In genomic region chr15:101066920-101067696, GRCm38 (mm10) we compare ENCODE assay signal across 12 mouse cellular contexts. TPM values are rescaled to one million over a fixed set of nuclear protein-coding genes. Genes with fewer than 3 reads are reported as not detected.
DNase-seq lines count a peak whose midpoint lies in the region; ATAC-seq and TF ChIP-seq lines count a peak whose summit lies in the region.
"Had no signal": no experiment of that assay in that cellular context is flagged by ENCODE, and none has a peak within 500 bp of the region (broad histone marks: within the 10 kb centered on the region; RNA-seq: fewer than 3 reads in every experiment).

No protein-coding gene starts in this region.

- H3K4me1 ChIP-seq in lung, embryonic 14.5 days (ENCODE audit: insufficient read depth) = peaks cover 40% of the 10 kb centered on the region
- H3K4me1 ChIP-seq in forebrain, embryonic 13.5 days = peaks cover 49% of the 10 kb centered on the region
- peaks cover 83% of the 10 kb centered on the region for H3K4me1 ChIP-seq in kidney, embryonic 15.5 days

- no peaks in the 10 kb centered on the region for H3K36me3 ChIP-seq in lung, embryonic 14.5 days (ENCODE audit: insufficient read depth)
- no peaks in the 10 kb centered on the region for H3K36me3 ChIP-seq in forebrain, embryonic 13.5 days (ENCODE audit: poor library complexity, severe bottlenecking)
- no peaks in the 10 kb centered on the region for H3K36me3 ChIP-seq in kidney, embryonic 15.5 days

- WGBS in lung, embryonic 14.5 days = 32% methylated on average over 7 of the region's 9 CpGs
- 6% methylated on average over 6 of the region's 9 CpGs for WGBS in forebrain, embryonic 13.5 days
- 33% methylated on average over 7 of the region's 9 CpGs for WGBS in kidney, embryonic 15.5 days

- peak overlapping the region; percentile 51 for H3K27ac ChIP-seq in lung, embryonic 14.5 days (ENCODE audit: low read depth)
- peak overlapping the region; percentile 25 for H3K27ac ChIP-seq in forebrain, embryonic 13.5 days
- peak overlapping the region; percentile 90 for H3K27ac ChIP-seq in kidney, embryonic 15.5 days

- no peak for ATAC-seq in lung, embryonic 14.5 days (ENCODE audit: insufficient read depth)
- no peak for ATAC-seq in forebrain, embryonic 13.5 days
- no peak for ATAC-seq in kidney, embryonic 15.5 days (replicated peaks; ENCODE audit: low FRiP score)

- H3K9me3 ChIP-seq in lung, embryonic 14.5 days (ENCODE audit: low read depth, low read length) = no peaks in the 10 kb centered on the region
- H3K9me3 ChIP-seq in forebrain, embryonic 13.5 days (replicated peaks) = no peaks in the 10 kb centered on the region
- no peaks in the 10 kb centered on the region for H3K9me3 ChIP-seq in kidney, embryonic 15.5 days (replicated peaks)

- intact Hi-C loops in gastrocnemius, postnatal 14 days (cut with DNase I; ENCODE audit: low total_unique reads) = no loop called here

- no peak overlapping the region for H3K9ac ChIP-seq in lung, embryonic 14.5 days
- H3K9ac ChIP-seq in forebrain, embryonic 13.5 days = no peak overlapping the region
- no peak overlapping the region for H3K9ac ChIP-seq in kidney, embryonic 15.5 days

- TF ChIP-seq CTCF in lung, embryonic 14.5 days (IDR thresholded peaks at IDR 0.05; ENCODE audit: low read depth) = no peak

- no peak overlapping the region for H3K4me3 ChIP-seq in lung, embryonic 14.5 days (ENCODE audit: low read depth, low read length)
- no peak overlapping the region for H3K4me3 ChIP-seq in forebrain, embryonic 13.5 days
- no peak overlapping the region for H3K4me3 ChIP-seq in kidney, embryonic 15.5 days (replicated peaks)

- H3K27me3 ChIP-seq in lung, embryonic 14.5 days (ENCODE audit: insufficient read depth, low read length) = no peaks in the 10 kb centered on the region
- H3K27me3 ChIP-seq in forebrain, embryonic 13.5 days = peaks cover 4% of the 10 kb centered on the region; the same call in 1 of the 2 replicates
- no peaks in the 10 kb centered on the region for H3K27me3 ChIP-seq in kidney, embryonic 15.5 days

- no peak overlapping the region for H3K4me2 ChIP-seq in lung, embryonic 14.5 days
- H3K4me2 ChIP-seq in forebrain, embryonic 13.5 days = no peak overlapping the region
- H3K4me2 ChIP-seq in kidney, embryonic 15.5 days = no peak overlapping the region
- H3K4me2 ChIP-seq: heart, embryonic 11.5 days had no signal

- no peak for DNase-seq in lung, embryonic 14.5 days
- no peak for DNase-seq in lung, postnatal 4 days
- DNase-seq in retina, embryonic 14.5 days (ENCODE audit: low spot score) = peak; percentile 65
- DNase-seq in adrenal gland, postnatal 10 days = no peak
- DNase-seq in cerebellum, postnatal 36 days = no peak
- DNase-seq in gastrocnemius, postnatal 14 days = no peak
- DNase-seq: adrenal gland, postnatal 14 days had no signal

RNA-seq across cellular contexts. Expression of gene Fignl2, which starts 11.3 kb away (rescaled TPM):
- 0.26 and 0.34 TPM in 2 replicates for polyA plus RNA-seq in lung, embryonic 14.5 days (2014; fragmentation: Nextera tagmentation; extraction: Ambion mirVana)
- polyA plus RNA-seq in forebrain, embryonic 13.5 days (2015; fragmentation: Nextera tagmentation; extraction: Ambion mirVana) = 0.20 TPM in 1 of 2 replicates, not detected in the other
- 0.22 and 0.44 TPM in 2 replicates for polyA plus RNA-seq in kidney, embryonic 15.5 days (2015; fragmentation: Nextera tagmentation; extraction: Ambion mirVana)
- 10 to 100 TPM in 1 of 2 experiments, 1 to 10 TPM in 1; 8.4 to 11.0 TPM for total RNA-seq in adrenal gland, postnatal 10 days (2021)
- total RNA-seq in gastrocnemius, postnatal 14 days (2021) = 1 to 10 TPM; 1.3 to 1.4 TPM

RNA-seq across cellular contexts. Expression of gene Gm47841, which starts 19.9 kb away (rescaled TPM):
- polyA plus RNA-seq in lung, embryonic 14.5 days (2014; fragmentation: Nextera tagmentation; extraction: Ambion mirVana) = not detected in 2 replicates
- not detected in 2 replicates for polyA plus RNA-seq in forebrain, embryonic 13.5 days (2015; fragmentation: Nextera tagmentation; extraction: Ambion mirVana)
- not detected in 2 replicates for polyA plus RNA-seq in kidney, embryonic 15.5 days (2015; fragmentation: Nextera tagmentation; extraction: Ambion mirVana)
- under 1 TPM in 1 of 2 experiments, not detected in 1; 0.33 TPM for total RNA-seq in adrenal gland, postnatal 10 days (2021)
- not detected for total RNA-seq in gastrocnemius, postnatal 14 days (2021)
- total RNA-seq: adrenal gland, postnatal 14 days; left cerebral cortex, adult 8-10 months had no signal
- polyA plus RNA-seq: cortical plate, adult 2 months; heart, embryonic 11.5 days had no signal

RNA-seq across cellular contexts. Expression of gene Ankrd33, which starts 48.4 kb away (rescaled TPM):
- not detected in 2 replicates for polyA plus RNA-seq in lung, embryonic 14.5 days (2014; fragmentation: Nextera tagmentation; extraction: Ambion mirVana)
- not detected in 2 replicates for polyA plus RNA-seq in forebrain, embryonic 13.5 days (2015; fragmentation: Nextera tagmentation; extraction: Ambion mirVana)
- not detected in 2 replicates for polyA plus RNA-seq in kidney, embryonic 15.5 days (2015; fragmentation: Nextera tagmentation; extraction: Ambion mirVana)
- total RNA-seq in adrenal gland, postnatal 10 days (2021) = under 1 TPM; 0.24 to 0.33 TPM
- total RNA-seq in gastrocnemius, postnatal 14 days (2021) = not detected
- total RNA-seq: adrenal gland, postnatal 14 days had no signal
- polyA plus RNA-seq: cortical plate, adult 2 months; heart, embryonic 11.5 days had no signal

Comparison
In these comparisons a context has a peak if more than half of its experiments do, and no peak if none do; other contexts are left out.
1. H3K27ac ChIP-seq: peak in every context shown above with its lines; median percentile 90 in kidney, embryonic 15.5 days; 51 in lung, embryonic 14.5 days; 25 in forebrain, embryonic 13.5 days.